Mouse (Mus musculus) inflammation-experienced regulatory T-cells, adult 16 weeks (primary cell): ENCODE measurements around the gene Gabre. TPM values are rescaled to one million over a fixed set of nuclear protein-coding genes. Genes with fewer than 3 reads are reported as not detected.

ENCODE experiments used
- polyA plus RNA-seq: library from polyadenylated mRNA; unstranded; fragments of 100-300 nt; shearing (Covaris generic); gene quantifications from one replicate; pipeline ENCODE4 v1.2.1, GENCODE M21; 2017

The Gabre gene
- polyA plus RNA-seq, result 0.09 TPM

DNA sequence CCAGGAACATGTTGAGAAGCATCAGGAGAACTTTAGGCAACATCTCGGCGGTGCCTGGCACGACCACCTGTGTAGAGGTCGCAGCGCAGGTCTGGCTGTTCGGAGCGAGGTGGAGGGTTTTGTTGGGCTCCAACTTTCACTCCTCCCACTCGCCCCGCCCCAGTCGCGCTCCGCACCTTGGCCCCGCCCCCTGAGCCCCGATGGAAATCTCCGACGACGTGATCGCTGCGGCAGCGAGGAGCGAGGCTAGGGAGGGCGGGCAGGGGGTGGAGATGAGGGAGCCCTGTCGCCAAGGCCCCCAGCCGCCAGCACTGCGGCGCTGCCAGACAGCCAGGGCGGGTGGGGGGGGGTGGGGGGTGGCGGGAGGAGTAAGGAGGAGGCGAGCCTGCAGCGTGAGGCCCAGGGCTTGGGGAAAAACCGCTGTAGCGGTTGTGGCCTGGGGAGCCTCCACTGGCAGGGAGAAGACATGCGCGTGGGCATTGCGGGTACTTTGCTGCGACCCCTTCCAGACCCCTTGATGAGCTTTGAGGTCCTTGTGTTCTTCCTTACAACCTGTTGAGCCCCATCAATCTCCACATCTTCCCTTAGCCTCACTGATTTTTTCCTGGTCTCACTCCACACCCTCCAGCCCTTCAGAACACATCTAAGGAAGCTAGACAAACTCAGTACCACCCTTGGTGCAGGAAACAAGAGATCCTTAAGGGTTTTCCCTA, at the start of gene Gabre:
Gene Gabre (minus strand): TSS at position 145 of the 713 bp plus-strand sequence.

DNA sequence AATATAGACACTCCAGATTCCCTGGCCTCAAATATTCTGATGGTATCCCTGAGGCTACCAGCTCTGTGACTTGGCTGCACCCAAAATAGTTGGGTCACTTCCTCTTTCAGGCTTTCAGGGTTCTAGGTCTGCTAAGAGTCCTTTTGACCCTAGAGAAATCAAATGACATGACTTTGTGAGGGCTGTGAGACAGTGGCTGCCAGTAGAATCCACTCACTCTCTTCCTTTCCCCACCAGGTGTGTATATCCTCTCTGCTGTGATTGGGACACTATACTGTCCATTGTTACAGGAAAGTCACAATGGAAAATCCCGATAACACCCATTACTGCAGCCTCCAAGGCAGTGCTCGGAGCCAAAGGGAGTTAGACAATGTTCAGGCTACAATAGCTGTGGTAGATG, 52.9 kb downstream of the Gabre start, which contains the start of gene Magea4:
Gene Magea4 (plus strand): TSS at position 301 of the 400 bp plus-strand sequence.

Other genes starting within 250 kb of the Gabre start
- gene Magea4, start 52.8 kb downstream of the Gabre start, polyA plus RNA-seq, result not detected
- not detected for gene Magea10, start 112.1 kb upstream of the Gabre start, polyA plus RNA-seq